Mouse (Mus musculus): ENCODE measurements around the gene BC051665.

BC051665 gene

GRCm38 (mm10) chr13:60786264-60786663 lies at the start of gene BC051665:
Gene BC051665 (minus strand): TSS chr13:60786364.
- no peak for DNase-seq

- no peak for DNase-seq
Measured at GRCm38 (mm10) chr13:60826052-60826451, 39.9 kb upstream of the BC051665 start.

DNA sequence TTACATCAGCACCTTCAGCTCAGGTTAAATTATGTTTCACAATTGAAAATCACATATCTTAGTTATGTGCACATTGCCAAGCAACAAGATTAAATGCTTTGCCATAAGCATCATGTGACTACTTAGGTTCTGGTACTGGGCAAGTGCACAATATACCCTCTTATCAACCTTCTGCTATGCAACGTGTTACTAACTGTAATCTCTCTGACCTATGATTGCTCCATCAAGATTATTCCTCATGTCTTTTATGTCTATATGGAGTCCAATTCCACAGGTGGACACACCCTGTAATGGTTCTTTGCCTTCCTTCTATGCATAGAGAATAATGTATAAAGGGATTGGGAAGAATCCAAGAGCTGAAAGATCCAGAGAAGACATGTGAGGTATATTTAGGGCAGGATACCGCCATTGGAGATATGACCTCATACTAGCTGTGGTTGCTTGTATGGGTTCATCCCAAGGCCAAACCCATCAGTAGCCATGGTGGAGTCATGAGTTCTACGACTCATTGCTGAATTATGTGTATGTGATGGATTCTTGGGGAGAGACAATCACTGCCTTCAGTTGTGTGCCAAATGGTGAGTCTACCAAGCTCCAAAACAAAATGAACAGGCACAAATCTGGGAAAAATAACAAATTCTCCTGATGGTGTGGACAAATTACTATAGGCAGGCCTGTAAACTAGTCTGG lies 34.5 kb upstream of the BC051665 start:
- no peak for DNase-seq

- peak; percentile 39 for DNase-seq
Measured at GRCm38 (mm10) chr13:60819469-60819868, 33.3 kb upstream of the BC051665 start.

DNA sequence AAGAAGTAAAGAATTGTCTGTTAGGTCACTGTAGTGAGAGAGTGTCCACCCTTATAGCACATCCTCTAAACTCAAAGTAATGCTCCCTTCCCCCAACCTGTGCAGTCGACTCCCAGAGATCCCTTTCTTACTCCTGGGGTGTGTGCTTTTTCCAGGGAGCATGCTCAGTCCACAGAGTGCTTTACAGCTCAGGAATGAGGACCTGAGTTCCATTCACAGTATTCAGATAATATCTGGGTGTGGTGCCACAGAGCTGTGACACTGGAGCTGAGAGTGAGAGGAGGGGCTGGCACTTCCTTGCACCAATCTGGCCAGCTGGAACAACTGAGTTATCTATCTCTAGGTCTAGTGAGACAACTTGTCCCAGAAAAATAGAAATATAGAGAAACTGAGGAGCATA lies 27.6 kb upstream of the BC051665 start:
- no peak for DNase-seq

GRCm38 (mm10) chr13:60812768-60813167 lies 26.6 kb upstream of the BC051665 start:
- DNase-seq = no peak

DNA sequence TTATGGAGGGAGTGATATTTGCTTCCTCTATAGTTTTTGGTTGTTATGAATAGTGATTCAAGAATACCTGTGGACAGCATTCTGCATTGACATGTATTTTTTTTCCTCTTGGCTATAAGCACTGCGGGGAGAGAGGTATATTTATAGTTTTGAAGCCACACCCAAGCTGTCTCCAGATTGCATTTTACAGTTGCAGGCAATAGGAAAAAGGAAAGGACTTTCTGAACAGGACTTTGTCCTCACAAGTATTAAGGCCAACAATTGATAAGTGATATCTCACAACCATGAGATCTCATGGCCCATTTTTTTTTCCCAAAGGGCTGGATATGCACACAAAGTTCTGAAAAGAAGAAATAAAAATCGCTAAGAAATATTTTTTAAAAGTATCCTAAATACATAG lies 23.5 kb upstream of the BC051665 start:
- no peak for DNase-seq

DNA sequence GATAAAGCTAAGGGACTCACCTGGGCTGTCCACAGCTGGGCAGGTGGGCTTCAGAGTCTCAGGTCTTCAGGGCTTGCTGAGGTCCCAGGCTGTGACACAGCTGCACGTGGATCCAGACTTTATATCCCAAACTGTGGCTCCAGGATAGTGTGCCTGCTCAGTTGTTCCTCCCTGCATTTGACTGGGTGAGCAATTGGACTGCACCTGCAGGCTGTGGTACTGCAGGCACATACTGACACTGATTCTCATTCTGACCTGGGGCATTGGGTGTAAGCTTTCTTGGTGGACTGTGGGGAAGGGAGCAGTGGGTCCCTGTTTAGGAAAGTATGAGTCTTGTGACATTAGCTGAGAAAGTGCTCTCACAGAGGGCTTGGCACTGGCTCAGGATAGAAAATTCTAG lies 16.6 kb upstream of the BC051665 start, which contains the start of gene Ctsll3:
Gene Ctsll3 (minus strand): TSS at position 101 of the 400 bp plus-strand sequence.
- DNase-seq = no peak

- no peak for DNase-seq
Measured at GRCm38 (mm10) chr13:60789466-60789865, 3.3 kb upstream of the BC051665 start.

DNA sequence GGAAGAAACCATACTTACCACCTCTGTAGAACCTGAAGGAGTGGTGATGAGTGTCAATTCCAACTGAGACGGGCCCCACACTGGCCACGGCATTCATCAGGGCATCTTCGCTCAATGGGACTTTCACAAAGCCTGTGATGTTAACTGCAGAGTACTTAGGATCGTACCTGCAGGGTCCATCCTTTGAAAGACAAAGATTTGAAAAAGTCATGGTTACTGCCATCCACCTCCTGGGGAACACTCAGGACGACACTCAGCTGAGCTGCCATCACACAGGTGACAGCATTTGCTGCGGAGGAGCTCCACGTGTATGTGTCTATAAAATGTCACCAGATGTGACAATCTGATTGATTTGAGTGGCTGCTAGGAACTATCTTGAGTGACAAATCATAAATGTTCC lies 2.9 kb downstream of the BC051665 start:
- no peak for DNase-seq

DNA sequence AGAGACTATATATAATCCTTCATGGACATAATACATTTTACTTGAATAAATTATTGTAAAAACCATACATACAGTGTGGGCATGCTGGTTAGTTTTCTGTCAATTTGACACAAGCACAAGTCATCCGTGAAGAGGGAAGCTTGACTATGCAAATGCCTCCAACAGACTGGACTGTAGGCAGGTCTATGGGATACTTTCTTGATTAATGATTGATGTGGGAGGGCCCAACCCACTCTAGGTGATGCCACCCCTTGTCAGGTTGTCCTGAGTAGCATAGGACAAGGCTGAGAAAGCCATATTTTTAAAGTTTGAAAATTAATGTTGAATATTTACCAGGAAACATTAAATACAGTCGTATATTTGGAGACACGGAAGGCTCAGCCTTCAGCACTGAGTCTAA lies 5.6 kb downstream of the BC051665 start:
- DNase-seq = no peak

- no peak for DNase-seq
Measured at GRCm38 (mm10) chr13:60761161-60761560, 25.0 kb downstream of the BC051665 start.

DNA sequence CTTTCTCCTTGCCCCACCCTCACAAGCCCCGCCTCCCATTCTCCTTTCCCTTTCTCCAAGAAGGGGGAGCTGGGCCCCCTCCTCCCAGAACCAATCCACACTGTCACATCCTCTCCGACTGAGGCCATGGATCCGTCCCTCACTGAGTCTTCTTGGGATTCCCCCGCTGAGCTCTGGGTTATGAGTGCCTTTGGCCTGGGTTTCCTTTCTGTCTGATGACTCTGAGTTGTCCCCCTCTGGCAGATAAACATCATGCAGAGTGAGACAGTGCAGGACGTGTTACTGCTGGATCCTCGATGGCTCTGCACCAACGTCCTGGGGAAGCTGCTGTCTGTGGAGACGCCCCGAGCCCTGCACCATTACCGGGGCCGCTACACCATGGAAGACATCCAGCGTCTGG lies 25.8 kb downstream of the BC051665 start:
- DNase-seq = no peak

- DNase-seq = peak; percentile 52
Measured at GRCm38 (mm10) chr13:60759136-60759535, 27.0 kb downstream of the BC051665 start.

DNA sequence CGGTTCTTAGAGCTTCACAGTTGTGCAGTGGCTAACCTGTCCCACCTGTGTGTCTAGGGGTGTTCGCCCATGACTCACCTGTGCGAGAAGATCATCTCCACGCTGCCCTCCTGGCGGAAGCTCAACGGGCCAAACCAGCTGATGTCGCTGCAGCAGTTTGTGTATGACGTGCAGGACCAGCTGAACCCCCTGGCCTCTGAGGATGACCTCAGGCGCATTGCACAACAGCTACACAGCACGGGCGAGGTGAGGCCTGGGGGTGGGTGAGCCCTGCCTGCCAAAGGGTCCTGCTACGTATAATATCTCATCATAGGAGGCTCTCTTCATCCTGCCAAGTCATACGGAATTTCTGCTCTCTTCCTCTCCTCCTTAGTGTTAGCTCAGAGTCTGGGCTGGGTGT lies 28.9 kb downstream of the BC051665 start:
- no peak for DNase-seq

DNA sequence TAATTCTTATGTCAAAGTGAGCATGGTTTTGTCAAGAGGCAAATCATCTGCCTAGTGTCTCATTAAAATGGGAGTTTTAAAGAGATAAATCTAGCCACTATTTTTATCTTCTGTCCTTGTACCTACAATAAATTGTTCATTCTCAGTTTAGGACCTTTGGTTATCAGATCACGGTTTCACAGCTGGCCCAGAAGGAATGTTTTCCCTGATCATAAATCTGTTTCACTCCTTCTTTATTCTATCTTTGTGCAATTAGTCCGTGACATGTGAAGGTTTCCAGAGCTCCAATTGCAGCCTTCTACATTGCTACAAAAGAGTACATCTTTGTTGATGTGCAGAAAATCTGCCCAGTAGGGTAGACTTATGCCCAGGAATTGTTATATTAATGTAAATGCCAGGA lies 30.9 kb downstream of the BC051665 start:
- no peak for DNase-seq

- no peak for DNase-seq
Measured at GRCm38 (mm10) chr13:60753216-60753615, 32.9 kb downstream of the BC051665 start.

- DNase-seq = no peak
Measured at GRCm38 (mm10) chr13:60750930-60751329, 35.2 kb downstream of the BC051665 start.

- DNase-seq = peak; percentile 32
Measured at GRCm38 (mm10) chr13:60748556-60748955, 37.6 kb downstream of the BC051665 start.

GRCm38 (mm10) chr13:60747201-60747600 lies 39.0 kb downstream of the BC051665 start:
- DNase-seq = no peak

GRCm38 (mm10) chr13:60746271-60746670 lies 39.9 kb downstream of the BC051665 start:
- no peak for DNase-seq

DNA sequence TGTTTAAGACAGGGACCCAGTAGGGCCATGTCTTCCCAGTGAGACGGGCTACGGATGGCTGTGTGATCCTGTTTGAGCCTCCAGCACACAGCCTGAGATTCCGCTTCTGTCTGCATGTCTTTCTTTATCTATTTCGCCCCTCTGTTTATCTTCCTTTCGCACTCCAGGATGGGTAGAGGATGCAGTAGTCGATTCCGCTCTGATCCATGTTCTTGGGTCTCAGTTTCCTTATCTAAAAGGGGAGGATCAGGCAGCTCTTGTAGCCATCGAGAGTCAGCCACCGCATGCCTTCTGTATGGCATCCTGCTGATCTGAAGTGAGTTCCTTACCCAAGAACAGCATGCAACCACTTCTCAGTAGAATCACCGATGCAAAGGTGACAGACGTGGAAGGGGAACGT lies 40.8 kb downstream of the BC051665 start:
- no peak for DNase-seq

DNA sequence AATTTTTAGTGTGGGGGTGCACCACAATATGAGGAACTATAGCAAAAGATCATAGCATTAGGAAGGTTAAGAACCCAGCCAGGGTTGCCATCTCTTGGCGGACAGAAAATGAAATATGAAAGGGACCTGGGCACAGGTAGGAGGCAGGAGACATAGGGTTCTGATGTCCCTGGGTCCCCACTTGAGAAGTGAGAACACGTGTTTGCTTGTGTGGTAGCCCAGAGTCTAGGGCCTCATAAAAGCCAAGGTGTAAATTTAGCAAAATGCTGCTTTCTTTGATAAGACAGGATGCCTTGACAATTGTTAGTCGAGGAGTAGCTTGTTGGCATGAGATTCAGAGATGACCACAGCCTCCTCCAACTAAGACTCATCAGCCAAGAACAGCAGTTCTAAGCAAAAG lies 41.4 kb downstream of the BC051665 start:
- DNase-seq = no peak

- DNase-seq = peak; percentile 85
Measured at GRCm38 (mm10) chr13:60744078-60744460, 42.1 kb downstream of the BC051665 start.

DNA sequence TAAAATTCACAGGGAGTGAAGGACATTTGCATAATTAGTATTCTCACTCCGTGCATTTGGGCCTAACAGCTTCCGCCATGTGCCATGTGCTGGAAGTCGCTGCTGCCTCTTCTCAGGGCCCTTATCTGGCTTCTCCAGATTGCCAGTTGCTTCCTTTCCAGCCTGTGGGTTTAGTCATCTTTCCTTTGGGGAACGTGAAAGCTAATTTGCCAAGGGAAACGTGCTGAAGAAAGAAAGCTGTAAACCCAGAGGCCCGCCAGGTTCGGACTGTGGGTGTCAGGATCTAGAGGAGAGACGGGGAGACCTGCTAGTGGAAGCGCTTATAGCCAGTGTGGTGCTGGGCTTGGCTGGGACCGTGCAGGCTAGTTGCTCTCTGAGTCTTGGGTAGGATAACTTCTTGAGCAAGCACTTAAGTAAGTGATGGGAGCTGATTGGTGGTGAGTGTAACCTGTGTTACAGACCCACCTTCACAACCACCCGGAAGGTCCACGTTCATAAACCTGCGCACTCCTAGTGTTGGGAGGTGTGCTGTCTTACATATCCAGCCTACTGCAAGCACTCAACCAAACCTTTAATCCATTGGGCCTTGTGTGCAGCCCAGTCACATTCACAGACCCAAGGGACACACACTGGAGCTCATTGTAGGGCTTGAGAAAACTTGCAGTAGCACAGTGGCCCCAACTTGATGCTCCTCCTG lies 42.6 kb downstream of the BC051665 start:
- DNase-seq = no peak

All from kidney, adult 9 months (tissue).